In the genomic region with DNA sequence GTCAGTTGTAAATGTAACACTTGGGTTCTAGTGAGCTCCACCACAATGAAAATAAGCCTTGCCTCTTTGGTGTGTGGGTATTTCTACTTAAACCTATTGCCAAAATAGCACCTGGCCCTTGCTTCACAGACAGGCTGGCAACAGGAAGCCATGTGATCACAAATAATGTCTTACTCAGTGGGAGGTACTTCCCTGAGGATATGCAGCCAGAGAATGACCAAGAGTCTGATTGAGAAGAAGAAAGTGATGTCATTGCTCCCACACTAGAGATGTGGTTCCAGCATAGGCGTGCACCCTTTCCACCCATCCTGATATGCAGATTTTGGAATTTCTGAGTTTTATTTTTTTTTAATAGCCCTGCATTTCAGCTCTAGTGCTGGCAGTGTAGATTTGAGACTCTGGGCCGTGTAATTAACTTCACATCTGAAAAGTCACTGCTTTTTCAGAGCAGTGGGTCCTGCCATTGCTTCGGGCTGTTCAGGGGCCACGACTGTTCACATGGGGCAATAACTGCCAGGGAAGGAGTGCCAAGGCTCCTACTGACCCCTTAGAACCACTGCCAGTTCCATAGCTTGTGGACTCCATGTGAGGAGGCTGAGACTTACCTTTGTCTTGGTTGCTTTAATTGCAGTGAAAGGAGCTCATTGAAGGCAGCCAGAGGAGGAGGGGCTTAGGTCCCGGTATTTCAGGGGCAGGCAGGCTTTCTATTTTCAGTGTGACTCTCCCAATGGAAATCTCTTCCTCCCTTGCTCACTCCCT, we compare ENCODE assay signal across 12 mouse cellular contexts.
DNase-seq lines count a peak whose midpoint lies in the region; ATAC-seq and TF ChIP-seq lines count a peak whose summit lies in the region.
"Had no signal": no experiment of that assay in that cellular context is flagged by ENCODE, and none has a peak within 500 bp of the region (broad histone marks: within the 10 kb centered on the region; RNA-seq: fewer than 3 reads in every experiment).

No protein-coding gene starts in this region.

- H3K9ac ChIP-seq in neural tube, embryonic 13.5 days, result no peak overlapping the region
- no peak overlapping the region for H3K9ac ChIP-seq in forebrain, embryonic 16.5 days (replicated peaks; ENCODE audit: low read depth, low read length)
- H3K9ac ChIP-seq in heart, embryonic 11.5 days (ENCODE audit: low read depth, low read length), result no peak overlapping the region
- H3K9ac ChIP-seq: lung, embryonic 15.5 days had no signal

- no peak for DNase-seq in neural tube, embryonic 10.5 days (ENCODE audit: extremely low spot score, low spot score)
- DNase-seq in cerebellum, postnatal 10 days, result peak; percentile 53 to 57
- no peak for DNase-seq in thymus, adult 18-20 months
- no peak for DNase-seq in thymus, adult 2 months
- DNase-seq: heart, adult 2 months; kidney, postnatal 10 days; liver; right cerebral cortex, postnatal 4 days had no signal

- H3K27me3 ChIP-seq in neural tube, embryonic 13.5 days, result no peaks in the 10 kb centered on the region
- H3K27me3 ChIP-seq in forebrain, embryonic 16.5 days (replicated peaks; ENCODE audit: control insufficient read depth, insufficient read depth, low read length), result no peaks in the 10 kb centered on the region
- no peaks in the 10 kb centered on the region for H3K27me3 ChIP-seq in heart, embryonic 11.5 days (ENCODE audit: control insufficient read depth, insufficient read depth, low read length)
- H3K27me3 ChIP-seq in thymus, adult 2 months (ENCODE audit: control insufficient read depth, insufficient read depth, low read length), result no peaks in the 10 kb centered on the region
- H3K27me3 ChIP-seq: lung, embryonic 15.5 days had no signal

- no peaks in the 10 kb centered on the region for H3K36me3 ChIP-seq in neural tube, embryonic 13.5 days
- H3K36me3 ChIP-seq in forebrain, embryonic 16.5 days (ENCODE audit: control insufficient read depth, insufficient read depth), result no peaks in the 10 kb centered on the region
- H3K36me3 ChIP-seq in heart, embryonic 11.5 days (ENCODE audit: control insufficient read depth, insufficient read depth, low read length), result no peaks in the 10 kb centered on the region
- H3K36me3 ChIP-seq in thymus, adult 2 months (ENCODE audit: control insufficient read depth, insufficient read depth, low read length), result no peaks in the 10 kb centered on the region
- H3K36me3 ChIP-seq: lung, embryonic 15.5 days had no signal

- peaks cover 34% of the 10 kb centered on the region for H3K4me1 ChIP-seq in neural tube, embryonic 13.5 days (replicated peaks)
- H3K4me1 ChIP-seq in forebrain, embryonic 16.5 days (replicated peaks; ENCODE audit: control insufficient read depth, insufficient read depth, low read length), result peaks cover 17% of the 10 kb centered on the region
- H3K4me1 ChIP-seq in heart, embryonic 11.5 days (ENCODE audit: control insufficient read depth, insufficient read depth, low read length), result peaks cover 6% of the 10 kb centered on the region; the same call in 1 of the 2 replicates
- H3K4me1 ChIP-seq in thymus, adult 2 months (replicated peaks; ENCODE audit: control insufficient read depth, insufficient read depth, low read length), result no peaks in the 10 kb centered on the region
- H3K4me1 ChIP-seq: lung, embryonic 15.5 days had no signal

- TF ChIP-seq CTCF in thymus, adult 2 months (IDR thresholded peaks at IDR 0.05; ENCODE audit: borderline replicate concordance, control insufficient read depth, extremely low read depth, insufficient read depth, low read length, poor library complexity), result no peak

- peak; percentile 82 for ATAC-seq in neural tube, embryonic 13.5 days (ENCODE audit: low read depth)
- ATAC-seq in forebrain, embryonic 16.5 days, result peak; percentile 84
- ATAC-seq in heart, embryonic 11.5 days (replicated peaks; ENCODE audit: insufficient number of reproducible peaks, low FRiP score, low TSS enrichment), result no peak

- WGBS in neural tube, embryonic 13.5 days, result 53% methylated on average over 5 of the region's 5 CpGs
- WGBS in forebrain, embryonic 16.5 days, result 31% methylated on average over 5 of the region's 5 CpGs
- whole genome bisulfite sequencing in heart, embryonic 11.5 days (ENCODE audit: insufficient replicate concordance), result 64% methylated on average over 5 of the region's 5 CpGs
- 81% methylated on average over 5 of the region's 5 CpGs for WGBS in thymus, adult 2 months

- H3K9me3 ChIP-seq in neural tube, embryonic 13.5 days, result no peaks in the 10 kb centered on the region
- no peaks in the 10 kb centered on the region for H3K9me3 ChIP-seq in forebrain, embryonic 16.5 days (ENCODE audit: control insufficient read depth, low read length)
- no peaks in the 10 kb centered on the region for H3K9me3 ChIP-seq in heart, embryonic 11.5 days (replicated peaks; ENCODE audit: control insufficient read depth, low read length)
- H3K9me3 ChIP-seq: lung, embryonic 15.5 days had no signal

- no peak overlapping the region for H3K4me3 ChIP-seq in neural tube, embryonic 13.5 days
- H3K4me3 ChIP-seq in forebrain, embryonic 16.5 days (replicated peaks; ENCODE audit: low read length), result no peak overlapping the region
- H3K4me3 ChIP-seq in heart, embryonic 11.5 days (ENCODE audit: low read depth, low read length), result no peak overlapping the region
- H3K4me3 ChIP-seq in thymus, adult 2 months (ENCODE audit: control insufficient read depth, insufficient read depth, low read length), result no peak overlapping the region
- H3K4me3 ChIP-seq: heart, adult 2 months; lung, embryonic 15.5 days had no signal

- H3K4me2 ChIP-seq in neural tube, embryonic 13.5 days, result no peak overlapping the region
- H3K4me2 ChIP-seq in forebrain, embryonic 16.5 days (ENCODE audit: low read length), result no peak overlapping the region
- no peak overlapping the region for H3K4me2 ChIP-seq in heart, embryonic 11.5 days
- H3K4me2 ChIP-seq: lung, embryonic 15.5 days had no signal

- no peak for TF ChIP-seq POLR2A in thymus, adult 2 months (IDR thresholded peaks at IDR 0.05; ENCODE audit: control insufficient read depth, extremely low read depth, insufficient read depth, low read length, poor library complexity)

- peak overlapping the region; percentile 74 for H3K27ac ChIP-seq in neural tube, embryonic 13.5 days (replicated peaks)
- no peak overlapping the region for H3K27ac ChIP-seq in forebrain, embryonic 16.5 days (ENCODE audit: low read length)
- H3K27ac ChIP-seq in heart, embryonic 11.5 days (ENCODE audit: low read depth, low read length), result no peak overlapping the region
- H3K27ac ChIP-seq in thymus, adult 2 months (ENCODE audit: control insufficient read depth, insufficient read depth, low read length), result no peak overlapping the region
- H3K27ac ChIP-seq: heart, adult 2 months; lung, embryonic 15.5 days had no signal

Comparison
In these comparisons a context has a peak if more than half of its experiments do, and no peak if none do; other contexts are left out.
1. DNase-seq: peak in cerebellum, postnatal 10 days (2 of 2); none in neural tube, embryonic 10.5 days (single experiment), thymus, adult 18-20 months (0 of 2) and thymus, adult 2 months (single experiment).